Mouse (Mus musculus): ENCODE measurements around the gene Snhg11. TPM values are rescaled to one million over a fixed set of nuclear protein-coding genes. Genes with fewer than 3 reads are reported as not detected.

Gene Snhg11
- polyA plus RNA-seq (2015; fragmentation: Nextera tagmentation; extraction: Ambion mirVana): 703 and 881 TPM in 2 replicates

DNA sequence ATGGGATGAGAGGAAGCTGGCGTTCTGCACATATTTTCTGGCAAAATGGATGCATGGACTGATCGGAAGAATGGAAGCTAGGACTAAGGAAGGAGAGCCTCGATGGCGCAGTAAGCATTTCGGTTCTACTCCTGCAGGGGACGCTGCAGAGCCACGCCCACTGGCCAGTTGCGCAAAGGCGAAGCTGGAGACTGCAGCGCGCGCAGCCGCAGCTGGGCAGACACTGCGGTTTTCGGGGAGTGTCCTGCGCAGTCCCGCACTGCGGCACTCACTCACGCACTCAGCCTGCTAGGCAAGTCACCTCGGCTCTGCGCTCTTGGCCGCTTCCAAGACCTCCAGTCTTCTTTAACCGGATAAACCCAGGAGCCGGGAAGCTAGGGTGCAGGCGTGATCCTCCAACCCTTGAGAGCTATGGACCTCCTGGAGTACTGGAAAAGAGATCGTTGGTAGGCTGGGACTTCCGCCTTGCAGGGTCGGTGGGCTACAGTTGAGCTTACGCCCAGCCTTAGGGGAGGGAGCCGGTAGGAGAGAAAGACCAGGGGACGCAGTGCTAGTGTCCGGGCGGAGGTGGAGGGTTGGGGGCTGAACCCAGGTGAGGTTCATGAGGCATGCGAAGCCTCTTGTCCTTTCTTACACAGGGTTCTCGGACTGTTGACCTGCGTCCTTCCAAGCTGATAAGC is at the start of gene Snhg11:
TSS of gene Snhg11 (plus strand) at position 196 of the 680 bp plus-strand sequence.

DNA sequence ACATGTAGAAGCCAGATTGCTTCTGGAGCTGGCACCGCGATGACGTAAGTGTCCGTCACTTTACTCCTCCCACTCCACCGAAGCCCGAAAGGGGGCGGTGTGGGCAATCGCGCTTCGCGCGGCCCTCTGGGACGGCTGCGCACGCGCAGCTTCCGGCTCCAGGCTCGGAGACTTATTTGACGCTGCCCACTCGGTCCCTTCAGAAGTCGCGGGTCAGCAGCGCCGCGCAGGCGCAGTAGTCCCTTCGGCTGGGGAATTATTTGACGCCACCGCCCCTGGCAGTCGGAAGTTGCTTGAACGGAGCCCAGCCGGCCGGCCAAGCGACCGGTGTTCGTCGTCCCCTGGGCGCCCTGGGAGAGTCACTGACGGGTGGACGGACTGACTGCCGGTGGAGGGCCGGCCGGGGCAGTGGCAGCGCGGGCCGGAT is 34.2 kb downstream of the Snhg11 start, which contains the start of gene Ralgapb:
TSS of gene Ralgapb (plus strand) at position 254 of the 427 bp plus-strand sequence.

Other genes starting within 250 kb of the Snhg11 start
- gene Tgm2, start 229.2 kb upstream of the Snhg11 start, polyA plus RNA-seq (2015; fragmentation: Nextera tagmentation; extraction: Ambion mirVana): 8.6 and 8.9 TPM in 2 replicates
- 2.0 and 2.1 TPM in 2 replicates for gene D630003M21Rik, start 146.4 kb upstream of the Snhg11 start, polyA plus RNA-seq (2015; fragmentation: Nextera tagmentation; extraction: Ambion mirVana)
- gene Bpi, start 117.5 kb upstream of the Snhg11 start, polyA plus RNA-seq (2015; fragmentation: Nextera tagmentation; extraction: Ambion mirVana): not detected in 2 replicates
- 10.2 and 15.3 TPM in 2 replicates for gene Lbp, start 69.1 kb upstream of the Snhg11 start, polyA plus RNA-seq (2015; fragmentation: Nextera tagmentation; extraction: Ambion mirVana)
- 23.3 and 27.1 TPM in 2 replicates for gene Ralgapb, start 34.2 kb downstream of the Snhg11 start, polyA plus RNA-seq (2015; fragmentation: Nextera tagmentation; extraction: Ambion mirVana)
- gene Adig, start 127.0 kb downstream of the Snhg11 start, polyA plus RNA-seq (2015; fragmentation: Nextera tagmentation; extraction: Ambion mirVana): not detected in 2 replicates
- gene Arhgap40, start 137.2 kb downstream of the Snhg11 start, polyA plus RNA-seq (2015; fragmentation: Nextera tagmentation; extraction: Ambion mirVana): 0.57 and 0.61 TPM in 2 replicates
- gene Slc32a1, start 235.1 kb downstream of the Snhg11 start, polyA plus RNA-seq (2015; fragmentation: Nextera tagmentation; extraction: Ambion mirVana): 18.8 and 21.0 TPM in 2 replicates
- gene Actr5, start 249.2 kb downstream of the Snhg11 start, polyA plus RNA-seq (2015; fragmentation: Nextera tagmentation; extraction: Ambion mirVana): 8.2 and 10.0 TPM in 2 replicates

Data from neural tube, postnatal 0 days (tissue).